Mouse (Mus musculus) macrophage (primary cell): Measurements from ENCODE around the gene Gm13769. TPM values are rescaled to one million over a fixed set of nuclear protein-coding genes. Genes with fewer than 3 reads are reported as not detected.
"Not testable (repeated sequence)": the region's sequence is repeated elsewhere in the genome, so short reads cannot be mapped to it uniquely, and the experiment has no call there.

ENCODE experiments used
- H3K27ac ChIP-seq: fragments of 350-480 bp; formaldehyde crosslinking; 2 replicates; pipeline ENCODE4 v1.9.0; 2021
- H3K36me3 ChIP-seq: fragments of 350-480 bp; formaldehyde crosslinking; 2 replicates; pipeline ENCODE4 v1.9.0; 2021; ENCODE audit errors: inconsistent target
- H3K4me3 ChIP-seq: fragments of 350-480 bp; formaldehyde crosslinking; 2 replicates; pipeline ENCODE4 v1.9.0; 2021; ENCODE audit errors: inconsistent target
- H3K79me2 ChIP-seq: fragments of 350-480 bp; formaldehyde crosslinking; 2 replicates; pipeline ENCODE4 v1.9.0; 2021; ENCODE audit errors: inconsistent target
- WGBS: methylation state at CpG from one replicate; pipeline ENCODE4 v1.1.7; 2026; ENCODE audit warnings: inconsistent platforms; ENCODE audit not compliant: missing documents; 5-methylcytosine and 5-hydroxymethylcytosine counted together
- polyA plus RNA-seq: library from polyadenylated mRNA; stranded (reverse); fragments of 250-400 nt; gene quantifications from 3 replicates; pipeline ENCODE4 v1.2.4, GENCODE M21; 2018; ENCODE audit warnings: inconsistent platforms
- total RNA-seq, 78 experiments: library from RNA; depleted of rRNA; stranded (reverse); fragments of 250-400 nt; gene quantifications; 1 replicate in 9 of 78; 2 replicates in 24 of 78; 3 replicates in 43 of 78; 4 replicates in 2 of 78; pipeline ENCODE4 v1.2.4; 2018; ENCODE audit warnings: inconsistent platforms in 56 of 78

Gene Gm13769
- under 1 TPM in 1 of 26 experiments, not detected in 25; 0.25 TPM for total RNA-seq (2018; cell fraction: chromatin; rRNA removed)
- not detected for total RNA-seq (2018; cell fraction: cytosol; rRNA removed)
- total RNA-seq (2018; cell fraction: nucleus; rRNA removed) = not detected
- polyA plus RNA-seq = not detected in 3 replicates

GRCm38 (mm10) chr2:90321900-90322299 is at the start of gene Gm13769:
Gm13769 (plus strand) TSS chr2:90322200.
- H3K4me3 ChIP-seq, H3K79me2 ChIP-seq, H3K36me3 ChIP-seq, H3K27ac ChIP-seq: not testable (repeated sequence)
- WGBS = no CpG with 5 or more reads among the region's 6 CpGs

GRCm38 (mm10) chr2:90292741-90293140 is 29.3 kb upstream of the Gm13769 start, which contains the start of gene Olfr1272:
Olfr1272 (minus strand) TSS chr2:90292841.
- Histone ChIP-seq H3K36me3 (no peaks in the 10 kb centered on the region), H3K79me2 (no peaks in the 10 kb centered on the region), H3K27ac (no peak within 1 kb of the TSS), H3K4me3 (no peak within 1 kb of the TSS)
- WGBS = 95% methylated on average over 6 of the region's 6 CpGs

GRCm38 (mm10) chr2:90346694-90347093 is 24.7 kb downstream of the Gm13769 start:
- not testable (repeated sequence) for H3K79me2 ChIP-seq, H3K4me3 ChIP-seq, H3K27ac ChIP-seq, H3K36me3 ChIP-seq
- WGBS = no CpG with 5 or more reads among the region's 4 CpGs

- H3K79me2 ChIP-seq, H3K36me3 ChIP-seq, H3K4me3 ChIP-seq, H3K27ac ChIP-seq: not testable (repeated sequence)
- WGBS = no CpG with 5 or more reads among the region's 6 CpGs
Measured at GRCm38 (mm10) chr2:90351047-90351446, 29.0 kb downstream of the Gm13769 start.

GRCm38 (mm10) chr2:90351540-90351939 is 29.5 kb downstream of the Gm13769 start:
- H3K79me2 ChIP-seq, H3K36me3 ChIP-seq, H3K27ac ChIP-seq, H3K4me3 ChIP-seq: not testable (repeated sequence)
- no CpG with 5 or more reads among the region's 3 CpGs for WGBS

GRCm38 (mm10) chr2:90359229-90359628 is 37.2 kb downstream of the Gm13769 start:
- H3K4me3 ChIP-seq = not testable (repeated sequence)

GRCm38 (mm10) chr2:90360199-90360598 is 38.2 kb downstream of the Gm13769 start:
- no CpG with 5 or more reads among the region's 4 CpGs for WGBS
- not testable (repeated sequence) for H3K4me3 ChIP-seq, H3K79me2 ChIP-seq, H3K36me3 ChIP-seq, H3K27ac ChIP-seq

More at GRCm38 (mm10) chr2:90359229-90359628, 37.2 kb downstream of the Gm13769 start:
- H3K36me3 ChIP-seq, H3K27ac ChIP-seq, H3K79me2 ChIP-seq: not testable (repeated sequence)
- no CpG with 5 or more reads among the region's 5 CpGs for WGBS

Other genes with a start within 250 kb of the Gm13769 start
- not detected in 3 replicates for gene Olfr1269, start 200.8 kb upstream of the Gm13769 start, polyA plus RNA-seq
- not detected in 3 replicates for gene Olfr32, start 179.9 kb upstream of the Gm13769 start, polyA plus RNA-seq
- gene Olfr1270, start 169.1 kb upstream of the Gm13769 start, polyA plus RNA-seq = not detected in 3 replicates
- gene Olfr1506, start 97.7 kb upstream of the Gm13769 start, polyA plus RNA-seq = not detected in 3 replicates
- gene Olfr142, start 64.6 kb upstream of the Gm13769 start, polyA plus RNA-seq = not detected in 3 replicates
- not detected in 3 replicates for gene Olfr1271, start 51.2 kb upstream of the Gm13769 start, polyA plus RNA-seq
- not detected in 3 replicates for gene Olfr1272, start 29.4 kb upstream of the Gm13769 start, polyA plus RNA-seq
- gene Olfr1274-ps, start 76.5 kb downstream of the Gm13769 start, polyA plus RNA-seq = not detected in 3 replicates